Mouse (Mus musculus): ENCODE data around the gene Ntrk3. TPM values are rescaled to one million over a fixed set of nuclear protein-coding genes. Genes with fewer than 3 reads are reported as not detected.

Gene Ntrk3
- polyA plus RNA-seq, 1 experiment from 2014 or later = 2.2 TPM

- Histone ChIP-seq H3K27ac (no peak overlapping the region), H3K9me3 (no peaks in the 10 kb centered on the region), H3K4me3 (no peak overlapping the region), H3K9ac (no peak overlapping the region), H3K4me2 (replicated peaks) (no peak overlapping the region), H3K27me3 (no peaks in the 10 kb centered on the region), H3K4me1 (no peaks in the 10 kb centered on the region), H3K36me3 (no peaks in the 10 kb centered on the region)
- 88% methylated on average over 3 of the region's 3 CpGs for WGBS
- ATAC-seq (ENCODE audit: low FRiP score, low read depth) = no peak
Measured at GRCm38 (mm10) chr7:78326185-78326584, 411.6 kb downstream of the Ntrk3 start.

- Histone ChIP-seq H3K27me3 (no peaks in the 10 kb centered on the region), H3K9me3 (no peaks in the 10 kb centered on the region), H3K4me3 (no peak overlapping the region), H3K4me2 (replicated peaks) (no peak overlapping the region), H3K27ac (no peak overlapping the region), H3K36me3 (no peaks in the 10 kb centered on the region), H3K4me1 (no peaks in the 10 kb centered on the region), H3K9ac (no peak overlapping the region)
- ATAC-seq (ENCODE audit: low FRiP score, low read depth) = no peak
- 84% methylated on average over 4 of the region's 4 CpGs for WGBS
Measured at GRCm38 (mm10) chr7:78318640-78319039, 419.2 kb downstream of the Ntrk3 start.

GRCm38 (mm10) chr7:78305770-78306169 is 432.0 kb downstream of the Ntrk3 start:
- Histone ChIP-seq H3K27ac (no peak overlapping the region), H3K9ac (no peak overlapping the region), H3K4me1 (no peaks in the 10 kb centered on the region), H3K4me2 (replicated peaks) (no peak overlapping the region), H3K27me3 (no peaks in the 10 kb centered on the region), H3K36me3 (no peaks in the 10 kb centered on the region), H3K9me3 (peaks cover 5% of the 10 kb centered on the region; the same call in 1 of the 2 replicates), H3K4me3 (no peak overlapping the region)
- 95% methylated on average over 1 of the region's 1 CpGs for WGBS
- no peak for ATAC-seq (ENCODE audit: low FRiP score, low read depth)

- Histone ChIP-seq H3K4me3 (no peak overlapping the region), H3K36me3 (no peaks in the 10 kb centered on the region), H3K9me3 (peaks cover 5% of the 10 kb centered on the region; the same call in 1 of the 2 replicates), H3K4me2 (replicated peaks) (no peak overlapping the region), H3K27ac (no peak overlapping the region), H3K4me1 (no peaks in the 10 kb centered on the region), H3K9ac (no peak overlapping the region), H3K27me3 (no peaks in the 10 kb centered on the region)
- 76% methylated on average over 1 of the region's 1 CpGs for WGBS
- no peak for ATAC-seq (ENCODE audit: low FRiP score, low read depth)
Measured at GRCm38 (mm10) chr7:78305029-78305428, 432.8 kb downstream of the Ntrk3 start.

- H3K27me3 ChIP-seq = no peaks in the 10 kb centered on the region
- no peaks in the 10 kb centered on the region for H3K4me1 ChIP-seq
- H3K4me2 ChIP-seq (replicated peaks) = no peak overlapping the region
- H3K9me3 ChIP-seq = no peaks in the 10 kb centered on the region
- no peak for ATAC-seq (ENCODE audit: low FRiP score, low read depth)
- H3K9ac ChIP-seq = no peak overlapping the region
- 88% methylated on average over 5 of the region's 5 CpGs for WGBS
- H3K4me3 ChIP-seq = no peak overlapping the region
- no peak overlapping the region for H3K27ac ChIP-seq
- no peaks in the 10 kb centered on the region for H3K36me3 ChIP-seq
Measured at GRCm38 (mm10) chr7:78297290-78297689, 440.5 kb downstream of the Ntrk3 start.

DNA sequence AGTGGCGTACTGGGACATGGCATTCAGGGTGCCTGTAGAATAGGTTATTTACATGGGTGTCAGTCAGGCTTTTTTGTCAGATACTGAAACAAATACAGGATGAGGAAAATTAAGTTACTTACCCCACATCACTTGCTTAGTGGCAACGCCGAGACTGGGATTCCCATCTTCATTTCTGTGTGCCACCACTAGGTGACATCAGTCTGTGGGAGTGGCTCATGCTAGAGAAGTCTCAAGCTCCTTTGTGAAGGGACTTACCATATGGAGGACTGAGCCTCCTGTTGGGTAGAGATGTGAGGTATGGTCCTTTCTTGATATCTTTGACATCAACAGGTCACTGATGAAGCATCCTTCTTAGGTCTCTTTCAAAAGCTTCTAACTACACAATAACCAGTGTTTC is 443.5 kb downstream of the Ntrk3 start:
- Histone ChIP-seq H3K27me3 (no peaks in the 10 kb centered on the region), H3K9ac (no peak overlapping the region), H3K36me3 (no peaks in the 10 kb centered on the region), H3K4me3 (no peak overlapping the region), H3K9me3 (no peaks in the 10 kb centered on the region), H3K4me2 (replicated peaks) (no peak overlapping the region), H3K27ac (no peak overlapping the region), H3K4me1 (no peaks in the 10 kb centered on the region)
- no peak for ATAC-seq (ENCODE audit: low FRiP score, low read depth)
- WGBS = 79% methylated on average over 3 of the region's 3 CpGs

- Histone ChIP-seq H3K27ac (no peak overlapping the region), H3K4me3 (no peak overlapping the region), H3K9me3 (no peaks in the 10 kb centered on the region), H3K36me3 (no peaks in the 10 kb centered on the region), H3K4me2 (replicated peaks) (no peak overlapping the region), H3K9ac (no peak overlapping the region), H3K4me1 (no peaks in the 10 kb centered on the region), H3K27me3 (no peaks in the 10 kb centered on the region)
- ATAC-seq (ENCODE audit: low FRiP score, low read depth) = no peak
- WGBS = 89% methylated on average over 2 of the region's 2 CpGs
Measured at GRCm38 (mm10) chr7:78290186-78290585, 447.6 kb downstream of the Ntrk3 start.

DNA sequence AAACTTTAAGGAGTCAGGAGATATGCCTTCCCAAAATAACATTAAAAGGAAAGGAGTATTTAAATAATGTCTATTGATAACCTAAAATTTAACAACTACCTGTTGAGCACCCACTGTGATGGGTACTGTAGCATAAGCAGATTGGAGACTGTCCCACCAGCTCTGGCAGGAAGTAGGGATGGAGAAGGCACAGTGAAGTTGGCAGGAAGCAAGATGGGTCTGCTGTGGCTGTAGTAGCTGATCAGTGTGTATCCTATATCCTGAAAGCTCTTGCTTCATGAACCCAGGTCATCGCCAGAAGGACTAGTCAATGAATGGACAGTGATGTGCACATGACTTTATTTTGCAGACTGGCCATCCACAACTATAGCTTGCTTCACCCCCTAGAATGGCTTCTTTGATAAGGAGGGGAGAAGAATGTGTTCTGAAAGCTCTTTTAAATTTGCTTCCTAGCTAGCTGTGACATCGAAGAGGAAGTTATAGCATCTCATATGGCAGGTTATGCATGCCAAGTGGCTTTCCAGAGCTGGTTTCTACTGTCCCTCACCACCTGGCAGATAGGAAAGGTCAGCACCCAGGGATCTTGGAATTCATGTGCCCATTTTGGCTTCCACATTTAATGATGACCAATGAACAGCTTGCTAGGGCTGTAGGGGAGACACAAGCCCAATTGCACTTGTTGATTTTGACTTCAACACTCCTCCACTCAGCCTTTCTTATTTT is 451.1 kb downstream of the Ntrk3 start:
- Histone ChIP-seq H3K27ac (no peak overlapping the region), H3K4me2 (replicated peaks) (no peak overlapping the region), H3K9ac (no peak overlapping the region), H3K27me3 (no peaks in the 10 kb centered on the region), H3K4me1 (no peaks in the 10 kb centered on the region), H3K9me3 (no peaks in the 10 kb centered on the region), H3K36me3 (no peaks in the 10 kb centered on the region), H3K4me3 (no peak overlapping the region)
- 90% methylated on average over 2 of the region's 2 CpGs for WGBS
- no peak for ATAC-seq (ENCODE audit: low FRiP score, low read depth)

DNA sequence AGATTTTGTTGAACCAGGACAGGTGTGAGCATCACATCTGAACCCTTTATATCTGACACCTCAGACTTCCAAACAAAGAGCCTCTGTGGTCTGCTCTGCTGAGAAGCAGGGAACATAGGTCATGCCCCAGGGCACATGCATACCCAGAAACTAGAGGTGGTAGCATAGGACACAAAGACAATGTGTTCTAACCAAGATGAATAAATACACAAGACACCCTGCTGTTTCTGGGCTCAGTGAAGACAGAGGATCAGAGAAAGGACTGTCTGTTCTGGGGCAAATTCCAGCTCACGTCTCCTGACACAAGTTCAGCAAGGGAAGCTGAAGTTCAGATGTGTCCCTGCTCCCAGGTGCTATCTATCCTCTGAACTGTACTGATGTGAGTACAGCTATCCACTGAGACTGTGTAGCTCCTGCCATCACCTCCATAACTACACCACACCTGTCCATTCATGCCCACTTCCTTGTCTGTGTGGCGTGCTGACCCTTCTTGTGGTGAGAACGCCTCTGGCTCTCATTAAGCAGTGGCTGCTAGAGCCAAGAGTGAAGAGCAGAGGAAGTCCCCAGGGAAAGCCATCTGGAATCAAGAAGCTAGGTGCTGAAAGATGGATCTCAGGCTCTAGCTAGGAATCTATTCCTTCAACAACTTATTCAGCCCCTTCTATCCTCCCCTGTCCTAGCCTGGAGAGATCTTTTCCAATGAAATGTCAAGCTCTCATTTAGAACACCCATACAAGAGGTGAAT is 468.1 kb downstream of the Ntrk3 start:
- H3K36me3 ChIP-seq = no peaks in the 10 kb centered on the region
- H3K9ac ChIP-seq = no peak overlapping the region
- H3K27me3 ChIP-seq = no peaks in the 10 kb centered on the region
- H3K9me3 ChIP-seq = no peaks in the 10 kb centered on the region
- H3K4me3 ChIP-seq = no peak overlapping the region
- WGBS = 48% methylated on average over 3 of the region's 3 CpGs
- H3K27ac ChIP-seq = no peak overlapping the region
- H3K4me1 ChIP-seq = no peaks in the 10 kb centered on the region
- ATAC-seq (ENCODE audit: low FRiP score, low read depth) = no peak
- H3K4me2 ChIP-seq (replicated peaks) = no peak overlapping the region

DNA sequence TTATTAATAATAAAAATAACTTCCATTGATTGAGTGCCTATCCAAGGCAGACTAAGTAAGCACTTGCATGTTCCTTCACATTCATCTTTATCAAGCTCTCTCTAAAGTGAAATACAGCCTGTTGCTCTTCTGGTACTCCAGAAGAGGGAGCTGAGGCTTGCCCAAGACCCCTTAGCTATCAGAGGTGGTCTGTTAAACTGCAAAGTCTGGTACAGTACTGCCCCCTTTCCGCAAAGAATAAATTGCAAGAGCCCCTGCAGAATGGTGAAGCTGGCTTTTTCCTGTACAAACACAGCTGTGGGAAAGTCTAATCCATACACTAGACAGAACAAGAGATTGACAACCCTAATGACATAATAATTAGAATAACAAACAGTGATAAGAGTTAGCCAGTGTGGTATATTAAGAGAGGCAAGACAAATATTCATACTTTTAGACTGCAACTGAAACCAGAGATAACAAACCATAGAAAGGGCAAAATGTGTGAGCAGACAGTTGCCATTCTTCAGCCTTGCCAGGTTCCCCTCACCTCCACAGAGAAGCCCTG is 470.3 kb downstream of the Ntrk3 start:
- Histone ChIP-seq H3K36me3 (no peaks in the 10 kb centered on the region), H3K4me1 (no peaks in the 10 kb centered on the region), H3K27ac (no peak overlapping the region), H3K9me3 (no peaks in the 10 kb centered on the region), H3K27me3 (no peaks in the 10 kb centered on the region), H3K4me2 (replicated peaks) (no peak overlapping the region), H3K4me3 (no peak overlapping the region), H3K9ac (no peak overlapping the region)
- 15% methylated on average over 1 of the region's 1 CpGs for WGBS
- no peak for ATAC-seq (ENCODE audit: low FRiP score, low read depth)

GRCm38 (mm10) chr7:78264432-78265002 is 473.3 kb downstream of the Ntrk3 start:
- Histone ChIP-seq H3K4me2 (replicated peaks) (no peak overlapping the region), H3K27me3 (no peaks in the 10 kb centered on the region), H3K4me1 (no peaks in the 10 kb centered on the region), H3K9me3 (no peaks in the 10 kb centered on the region), H3K9ac (no peak overlapping the region), H3K27ac (no peak overlapping the region), H3K4me3 (no peak overlapping the region), H3K36me3 (no peaks in the 10 kb centered on the region)
- no peak for ATAC-seq (ENCODE audit: low FRiP score, low read depth)
- 70% methylated on average over 5 of the region's 5 CpGs for WGBS

GRCm38 (mm10) chr7:78261420-78262125 is 476.2 kb downstream of the Ntrk3 start:
- Histone ChIP-seq H3K4me2 (replicated peaks) (no peak overlapping the region), H3K27ac (no peak overlapping the region), H3K36me3 (no peaks in the 10 kb centered on the region), H3K9me3 (no peaks in the 10 kb centered on the region), H3K9ac (no peak overlapping the region), H3K4me3 (no peak overlapping the region), H3K27me3 (no peaks in the 10 kb centered on the region), H3K4me1 (no peaks in the 10 kb centered on the region)
- no peak for ATAC-seq (ENCODE audit: low FRiP score, low read depth)
- WGBS = 79% methylated on average over 8 of the region's 8 CpGs
